Mouse (Mus musculus): ENCODE results near the gene Rab27a. TPM values are rescaled to one million over a fixed set of nuclear protein-coding genes. Genes with fewer than 3 reads are reported as not detected.

Rab27a gene
- polyA plus RNA-seq, 1 experiment from 2014 or later, result 6.0 TPM

GRCm38 (mm10) chr9:73121735-73122134 is 77.1 kb downstream of the Rab27a start:
- Histone ChIP-seq H3K4me2 (replicated peaks; ENCODE audit: low read depth, low read length) (no peak overlapping the region), H3K9me3 (ENCODE audit: low read length) (no peaks in the 10 kb centered on the region), H3K27ac (ENCODE audit: low read length) (no peak overlapping the region), H3K4me3 (ENCODE audit: low read length) (no peak overlapping the region), H3K27me3 (ENCODE audit: insufficient read depth, low read length) (no peaks in the 10 kb centered on the region), H3K4me1 (ENCODE audit: insufficient read depth, low read length) (no peaks in the 10 kb centered on the region), H3K9ac (replicated peaks; ENCODE audit: low read length) (no peak overlapping the region), H3K36me3 (ENCODE audit: insufficient read depth, low read length) (peaks cover 68% of the 10 kb centered on the region)
- ATAC-seq (ENCODE audit: low FRiP score, low TSS enrichment), result no peak
- WGBS, result 74% methylated on average over 8 of the region's 8 CpGs

DNA sequence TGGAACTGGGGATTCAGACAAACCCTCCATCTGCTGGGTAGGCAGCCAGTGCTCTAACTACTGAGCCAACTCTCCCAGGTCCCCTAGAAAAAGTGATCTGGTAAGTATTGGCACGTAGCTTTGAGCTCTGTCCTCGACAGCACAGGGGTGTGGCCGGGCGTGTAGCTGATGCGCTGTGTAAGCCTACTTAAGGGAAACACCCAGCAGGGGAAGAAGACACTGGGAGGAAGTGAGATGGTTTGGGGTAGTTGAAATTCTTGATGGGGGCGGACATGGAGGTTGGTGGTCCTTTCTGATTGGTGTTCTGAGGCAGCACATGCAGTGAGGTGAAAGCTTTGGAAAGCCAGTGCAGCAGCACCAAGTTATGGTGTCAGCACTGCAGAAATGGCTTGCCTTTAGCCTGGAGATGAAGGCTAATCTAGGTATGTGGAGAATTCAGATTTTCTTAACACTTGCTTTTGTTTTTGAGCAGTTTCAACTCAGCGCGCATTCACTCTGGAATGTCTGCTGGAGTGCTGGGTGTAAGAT is 80.5 kb downstream of the Rab27a start:
- Histone ChIP-seq H3K9ac (replicated peaks; ENCODE audit: low read length) (no peak overlapping the region), H3K4me2 (replicated peaks; ENCODE audit: low read depth, low read length) (no peak overlapping the region), H3K9me3 (ENCODE audit: low read length) (no peaks in the 10 kb centered on the region), H3K27me3 (ENCODE audit: insufficient read depth, low read length) (no peaks in the 10 kb centered on the region), H3K27ac (ENCODE audit: low read length) (no peak overlapping the region), H3K4me3 (ENCODE audit: low read length) (no peak overlapping the region), H3K4me1 (ENCODE audit: insufficient read depth, low read length) (no peaks in the 10 kb centered on the region), H3K36me3 (ENCODE audit: insufficient read depth, low read length) (peaks cover 66% of the 10 kb centered on the region)
- no peak for ATAC-seq (ENCODE audit: low FRiP score, low TSS enrichment)
- 92% methylated on average over 8 of the region's 8 CpGs for WGBS

GRCm38 (mm10) chr9:73127457-73127856 is 82.8 kb downstream of the Rab27a start:
- WGBS, result 81% methylated on average over 2 of the region's 2 CpGs
- Histone ChIP-seq H3K4me2 (replicated peaks; ENCODE audit: low read depth, low read length) (no peak overlapping the region), H3K4me1 (ENCODE audit: insufficient read depth, low read length) (no peaks in the 10 kb centered on the region), H3K9ac (replicated peaks; ENCODE audit: low read length) (no peak overlapping the region), H3K27me3 (ENCODE audit: insufficient read depth, low read length) (no peaks in the 10 kb centered on the region), H3K27ac (ENCODE audit: low read length) (no peak overlapping the region), H3K9me3 (ENCODE audit: low read length) (no peaks in the 10 kb centered on the region), H3K36me3 (ENCODE audit: insufficient read depth, low read length) (peaks cover 45% of the 10 kb centered on the region), H3K4me3 (ENCODE audit: low read length) (no peak overlapping the region)
- ATAC-seq (ENCODE audit: low FRiP score, low TSS enrichment), result no peak

DNA sequence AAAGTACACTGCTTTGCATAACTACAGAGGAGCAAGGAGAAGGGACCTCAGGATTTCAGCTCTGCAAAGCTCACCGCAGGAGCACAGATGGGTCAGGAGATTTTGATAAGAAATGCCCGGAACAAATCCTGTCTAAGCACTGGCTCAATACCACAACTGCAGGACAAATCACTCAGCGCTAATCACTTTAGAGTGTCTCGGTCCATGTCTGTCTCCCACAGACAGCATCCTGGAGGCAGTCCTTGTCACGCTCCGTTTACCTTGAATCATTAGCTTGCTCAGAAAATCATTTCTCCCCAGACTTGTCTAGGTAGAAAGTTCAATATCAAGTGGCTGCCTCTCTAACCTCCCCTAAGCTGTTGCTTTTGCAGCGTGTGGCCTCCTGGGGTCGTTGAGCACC is 85.2 kb downstream of the Rab27a start:
- no peak overlapping the region for H3K4me2 ChIP-seq (replicated peaks; ENCODE audit: low read depth, low read length)
- H3K4me3 ChIP-seq (ENCODE audit: low read length), result no peak overlapping the region
- ATAC-seq (ENCODE audit: low FRiP score, low TSS enrichment), result peak; percentile 49; the same call in 1 of the 2 replicates
- H3K9me3 ChIP-seq (ENCODE audit: low read length), result no peaks in the 10 kb centered on the region
- peaks cover 34% of the 10 kb centered on the region for H3K36me3 ChIP-seq (ENCODE audit: insufficient read depth, low read length)
- WGBS, result 63% methylated on average over 8 of the region's 8 CpGs
- H3K9ac ChIP-seq (replicated peaks; ENCODE audit: low read length), result no peak overlapping the region
- no peaks in the 10 kb centered on the region for H3K27me3 ChIP-seq (ENCODE audit: insufficient read depth, low read length)
- no peak overlapping the region for H3K27ac ChIP-seq (ENCODE audit: low read length)
- no peaks in the 10 kb centered on the region for H3K4me1 ChIP-seq (ENCODE audit: insufficient read depth, low read length)

- 85% methylated on average over 4 of the region's 4 CpGs for WGBS
- H3K9ac ChIP-seq (replicated peaks; ENCODE audit: low read length), result no peak overlapping the region
- no peak overlapping the region for H3K27ac ChIP-seq (ENCODE audit: low read length)
- no peak for ATAC-seq (ENCODE audit: low FRiP score, low TSS enrichment)
- H3K4me3 ChIP-seq (ENCODE audit: low read length), result no peak overlapping the region
- H3K9me3 ChIP-seq (ENCODE audit: low read length), result no peaks in the 10 kb centered on the region
- no peak overlapping the region for H3K4me2 ChIP-seq (replicated peaks; ENCODE audit: low read depth, low read length)
- peaks cover 27% of the 10 kb centered on the region for H3K36me3 ChIP-seq (ENCODE audit: insufficient read depth, low read length)
- no peaks in the 10 kb centered on the region for H3K4me1 ChIP-seq (ENCODE audit: insufficient read depth, low read length)
- no peaks in the 10 kb centered on the region for H3K27me3 ChIP-seq (ENCODE audit: insufficient read depth, low read length)
These were observed 85.9 kb downstream of the Rab27a start for GRCm38 (mm10) chr9:73130529-73130928.

GRCm38 (mm10) chr9:73137341-73137886 is 92.8 kb downstream of the Rab27a start:
- 0 out of 2 replicates have a peak, but pooled peaks cover 2% of the 10 kb centered on the region for H3K9me3 ChIP-seq (ENCODE audit: low read length)
- H3K36me3 ChIP-seq (ENCODE audit: insufficient read depth, low read length), result no peaks in the 10 kb centered on the region
- 45% methylated on average over 11 of the region's 11 CpGs for WGBS
- ATAC-seq (ENCODE audit: low FRiP score, low TSS enrichment), result no peak
- no peak overlapping the region for H3K9ac ChIP-seq (replicated peaks; ENCODE audit: low read length)
- H3K4me1 ChIP-seq (ENCODE audit: insufficient read depth, low read length), result no peaks in the 10 kb centered on the region
- H3K27ac ChIP-seq (ENCODE audit: low read length), result no peak overlapping the region
- no peak overlapping the region for H3K4me2 ChIP-seq (replicated peaks; ENCODE audit: low read depth, low read length)
- H3K27me3 ChIP-seq (ENCODE audit: insufficient read depth, low read length), result no peaks in the 10 kb centered on the region
- H3K4me3 ChIP-seq (ENCODE audit: low read length), result no peak overlapping the region

Small RNAs within 50 kb of the gene (microRNA-seq; reads per million reads assigned to microRNA genes)
- gene Gm27353, result not detected

Other genes with a start within 250 kb of the Rab27a start
- 1.8 and 2.0 TPM in 2 replicates for gene Prtg, start 238.0 kb upstream of the Rab27a start, polyA plus RNA-seq (2015; fragmentation: Nextera tagmentation; extraction: Ambion mirVana)
- gene Pygo1, start 119.2 kb upstream of the Rab27a start, polyA plus RNA-seq (2015; fragmentation: Nextera tagmentation; extraction: Ambion mirVana), result 4.3 and 5.2 TPM in 2 replicates
- 1.9 and 2.4 TPM in 2 replicates for gene Dyx1c1, start 86.1 kb upstream of the Rab27a start, polyA plus RNA-seq (2015; fragmentation: Nextera tagmentation; extraction: Ambion mirVana)
- gene Gm44503, start 86.0 kb upstream of the Rab27a start, polyA plus RNA-seq (2015; fragmentation: Nextera tagmentation; extraction: Ambion mirVana), result not detected in 2 replicates
- 19.5 and 23.7 TPM in 2 replicates for gene Ccpg1os, start 59.5 kb upstream of the Rab27a start, polyA plus RNA-seq (2015; fragmentation: Nextera tagmentation; extraction: Ambion mirVana)
- gene Ccpg1, start 59.4 kb upstream of the Rab27a start, polyA plus RNA-seq (2015; fragmentation: Nextera tagmentation; extraction: Ambion mirVana), result 45.9 and 47.5 TPM in 2 replicates
- gene Pigb, start 4.5 kb upstream of the Rab27a start, polyA plus RNA-seq (2015; fragmentation: Nextera tagmentation; extraction: Ambion mirVana), result 15.4 and 19.9 TPM in 2 replicates
- gene Khdc3, start 57.0 kb downstream of the Rab27a start, polyA plus RNA-seq (2015; fragmentation: Nextera tagmentation; extraction: Ambion mirVana), result not detected in 2 replicates
- not detected in 2 replicates for gene Gm20509, start 57.6 kb downstream of the Rab27a start, polyA plus RNA-seq (2015; fragmentation: Nextera tagmentation; extraction: Ambion mirVana)
- 109 and 110 TPM in 2 replicates for gene Rsl24d1, start 68.6 kb downstream of the Rab27a start, polyA plus RNA-seq (2015; fragmentation: Nextera tagmentation; extraction: Ambion mirVana)